Mouse (Mus musculus) CH12.LX (cell line): ENCODE data around the gene Plekha4.

Experiments
- CHD2 ChIP-seq: IDR thresholded peaks from 2 replicates; pipeline ENCODE4 v1.6.1; 2011; ENCODE audit warnings: low read length, improper control_type of control experiment
- CTCF ChIP-seq, 2 experiments: IDR thresholded peaks in 1 of 2; conservative IDR thresholded peaks in 1 of 2; 2 replicates each; pipeline ENCODE4 v1.5.1; 2011 to 2012; ENCODE audit warnings: low read depth in 2 of 2, low read length in 2 of 2, improper control_type of control experiment in 1 of 2, inconsistent platforms in 1 of 2, mild to moderate bottlenecking in 1 of 2, moderate library complexity in 1 of 2
- EP300 ChIP-seq: IDR thresholded peaks from 2 replicates; pipeline ENCODE4 v1.6.1; 2011; ENCODE audit warnings: low read length, improper control_type of control experiment
- MAX ChIP-seq: IDR thresholded peaks from 2 replicates; pipeline ENCODE4 v1.6.1; 2011; ENCODE audit warnings: low read length, improper control_type of control experiment
- MAZ ChIP-seq: IDR thresholded peaks from 2 replicates; pipeline ENCODE4 v1.6.1; 2012; ENCODE audit warnings: low read depth, mild to moderate bottlenecking, inconsistent platforms, low read length, improper control_type of control experiment, moderate library complexity
- POLR2A ChIP-seq: IDR thresholded peaks from 2 replicates; pipeline ENCODE4 v1.6.1; 2011; ENCODE audit warnings: low read depth, mild to moderate bottlenecking, improper control_type of control experiment, low read length
- POLR2AphosphoS2 ChIP-seq: IDR thresholded peaks from 2 replicates; pipeline ENCODE4 v1.6.1; 2011; ENCODE audit warnings: low read depth, low read length, improper control_type of control experiment
- SIN3A ChIP-seq: IDR thresholded peaks from 2 replicates; pipeline ENCODE4 v1.6.1; 2012; ENCODE audit warnings: low read length, improper control_type of control experiment, inconsistent platforms
- SMC3 ChIP-seq: IDR thresholded peaks from 2 replicates; pipeline ENCODE4 v1.6.1; 2011; ENCODE audit warnings: low read depth, low read length, improper control_type of control experiment
- ZMIZ1 ChIP-seq: IDR thresholded peaks from 2 replicates; pipeline ENCODE4 v1.6.1; 2012; ENCODE audit warnings: low read depth, mild to moderate bottlenecking, inconsistent platforms, low read length, improper control_type of control experiment

DNA sequence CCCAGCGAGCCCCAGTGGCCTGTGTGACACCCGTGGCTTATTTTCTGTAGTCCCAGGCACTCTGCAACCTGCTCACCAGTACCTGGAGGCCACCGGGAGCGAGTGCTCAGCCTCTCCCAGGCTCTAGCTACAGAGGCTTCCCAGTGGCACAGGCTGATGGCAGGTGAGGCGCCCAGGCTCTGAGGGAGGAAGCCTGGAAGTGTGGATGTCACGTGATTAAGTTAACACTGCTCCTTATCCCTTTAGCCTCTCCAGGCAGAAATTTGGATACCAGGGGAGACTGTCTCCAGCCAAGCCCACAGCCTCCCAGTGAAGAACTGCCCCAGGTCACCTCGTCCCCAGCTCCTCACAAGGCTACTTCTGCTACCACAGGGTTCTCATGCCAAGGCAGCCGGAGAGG lies 27.4 kb downstream of the Plekha4 start:
- TF ChIP-seq CHD2 (no peak), MAZ (no peak), CTCF (conservative IDR thresholded peaks at IDR 0.05 in 1 of 2, IDR thresholded peaks at IDR 0.05 in 1 of 2; ENCODE audit: low read depth in 2 of 2, low read length in 2 of 2) (no peak), MAX (no peak), EP300 (no peak), POLR2A (no peak), SIN3A (no peak), ZMIZ1 (no peak), SMC3 (no peak), POLR2AphosphoS2 (no peak)
